Mouse (Mus musculus) C2C12 (cell line): ENCODE results near the gene Hpse2. TPM values are rescaled to one million over a fixed set of nuclear protein-coding genes. Genes with fewer than 3 reads are reported as not detected.
"Not testable (repeated sequence)": the region's sequence is repeated elsewhere in the genome, so short reads cannot be mapped to it uniquely, and the experiment has no call there.

Source experiments
- H3K27me3 ChIP-seq: one replicate; pipeline ENCODE4 v1.6.1; 2011; ENCODE audit not compliant: control insufficient read depth, insufficient read depth, insufficient read length
- H3K36me3 ChIP-seq: one replicate; pipeline ENCODE4 v1.6.1; 2011; ENCODE audit not compliant: control insufficient read depth, insufficient read depth
- H3K4me3 ChIP-seq: one replicate; pipeline ENCODE4 v1.5.1; 2011; ENCODE audit warnings: mild to moderate bottlenecking, control low read depth; ENCODE audit not compliant: poor library complexity, insufficient read depth, severe bottlenecking
- H3K79me2 ChIP-seq: one replicate; pipeline ENCODE4 v1.6.1; 2011; ENCODE audit not compliant: control insufficient read depth, insufficient read depth
- H3K79me3 ChIP-seq: one replicate; pipeline ENCODE4 v1.6.1; 2011; ENCODE audit warnings: low read depth, control low read depth
- H3ac ChIP-seq: one replicate; pipeline ENCODE3; 2011; ENCODE audit warnings: low read depth; ENCODE audit not compliant: control insufficient read depth, insufficient read length
- CEBPB ChIP-seq: IDR thresholded peaks from one replicate; pipeline ENCODE4 v1.6.1; 2011; ENCODE audit warnings: low read depth, mild to moderate bottlenecking, control low read depth, moderate library complexity
- CTCF ChIP-seq: IDR thresholded peaks from one replicate; pipeline ENCODE4 v1.5.1; 2011; ENCODE audit not compliant: control insufficient read depth, insufficient read depth, insufficient read length
- FOSL1 ChIP-seq: IDR thresholded peaks from one replicate; pipeline ENCODE4 v1.8.0; 2011; ENCODE audit warnings: mild to moderate bottlenecking, low read length; ENCODE audit not compliant: poor library complexity, insufficient read depth, severe bottlenecking
- MAX ChIP-seq: IDR thresholded peaks from one replicate; pipeline ENCODE4 v1.6.1; 2011; ENCODE audit warnings: mild to moderate bottlenecking, control low read depth
- MYOD1 ChIP-seq: IDR thresholded peaks from one replicate; pipeline ENCODE4 v1.6.1; 2011; ENCODE audit warnings: low read depth; ENCODE audit not compliant: control insufficient read depth, insufficient read length
- MYOG ChIP-seq: IDR thresholded peaks from one replicate; pipeline ENCODE4 v1.6.1; 2011; ENCODE audit not compliant: control insufficient read depth, insufficient read length; ENCODE audit errors: extremely low read depth
- USF1 ChIP-seq: IDR thresholded peaks from one replicate; pipeline ENCODE4 v1.6.1; 2011; ENCODE audit warnings: low read depth, mild to moderate bottlenecking, control low read depth, moderate library complexity
- polyA plus RNA-seq: library from polyadenylated mRNA; unstranded; fragments of >200 nt; fragmentation: generic; extraction: Trizol; gene quantifications from one replicate; pipeline ENCODE4 v1.2.1, GENCODE M21; 2012; ENCODE audit warnings: missing spikeins

The Hpse2 gene
- polyA plus RNA-seq, 1 experiment, result not detected

DNA sequence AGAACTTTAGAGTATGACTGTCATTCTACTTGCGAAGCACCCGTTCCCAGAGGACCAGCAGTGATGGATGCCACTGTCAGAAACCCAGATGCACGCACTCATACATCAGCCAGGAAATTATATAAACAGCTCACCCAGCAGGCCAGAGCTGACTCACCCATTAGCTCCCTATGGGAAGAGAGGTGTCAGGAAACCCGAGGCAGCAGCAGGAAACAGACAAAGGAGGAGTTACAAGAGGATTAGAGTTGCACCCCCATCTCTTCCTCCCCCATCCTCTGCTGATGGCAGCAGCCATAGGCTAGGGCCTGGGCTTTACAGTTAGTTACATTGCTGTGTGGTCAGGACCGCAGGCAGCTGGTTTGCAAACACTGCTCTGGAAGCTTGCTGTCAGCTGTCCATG, 599.8 kb downstream of the Hpse2 start:
- no peaks in the 10 kb centered on the region for H3K79me2 ChIP-seq
- H3K27me3 ChIP-seq, result peaks cover 31% of the 10 kb centered on the region
- H3ac ChIP-seq, result no peak overlapping the region
- no peak for TF ChIP-seq FOSL1
- TF ChIP-seq MYOD1, result no peak
- no peak for TF ChIP-seq CTCF
- TF ChIP-seq MYOG, result no peak
- TF ChIP-seq MAX, result no peak
- no peak for TF ChIP-seq USF1
- TF ChIP-seq CEBPB, result no peak
- H3K4me3 ChIP-seq, result no peak overlapping the region
- no peaks in the 10 kb centered on the region for H3K36me3 ChIP-seq
- no peaks in the 10 kb centered on the region for H3K79me3 ChIP-seq

- Histone ChIP-seq H3ac (no peak overlapping the region), H3K36me3 (no peaks in the 10 kb centered on the region), H3K27me3 (peaks cover 22% of the 10 kb centered on the region), H3K79me2 (no peaks in the 10 kb centered on the region), H3K4me3 (no peak overlapping the region), H3K79me3 (no peaks in the 10 kb centered on the region)
- TF ChIP-seq FOSL1 (no peak), CTCF (no peak), MAX (no peak), USF1 (no peak), MYOG (no peak), CEBPB (no peak), MYOD1 (no peak)
Observed at GRCm38 (mm10) chr19:42785562-42786220, 602.5 kb downstream of the Hpse2 start.

DNA sequence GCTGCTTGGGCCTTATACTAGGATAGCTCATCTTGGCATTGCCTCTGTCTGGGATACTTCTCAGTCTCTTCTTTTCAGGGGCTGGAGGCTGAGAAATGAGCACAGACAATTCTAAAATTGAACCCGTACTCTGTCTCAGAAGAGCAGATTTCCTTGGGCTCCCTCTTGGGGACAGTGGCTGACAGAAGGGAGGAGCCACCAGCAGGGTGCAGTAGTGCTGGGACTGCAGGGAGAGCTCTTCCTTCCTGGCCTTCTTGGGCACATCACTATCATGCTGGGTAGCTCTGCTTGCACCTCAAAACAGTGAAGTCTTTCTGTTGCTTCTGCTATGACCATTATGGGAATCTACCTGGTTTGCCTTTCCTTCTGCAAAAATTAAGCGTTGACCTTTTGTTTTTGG, 603.0 kb downstream of the Hpse2 start:
- H3K79me3 ChIP-seq, result no peaks in the 10 kb centered on the region
- no peaks in the 10 kb centered on the region for H3K36me3 ChIP-seq
- H3K27me3 ChIP-seq, result peaks cover 16% of the 10 kb centered on the region
- H3ac ChIP-seq, result no peak overlapping the region
- no peak for TF ChIP-seq MAX
- no peak for TF ChIP-seq USF1
- no peak for TF ChIP-seq MYOG
- TF ChIP-seq CEBPB, result no peak
- TF ChIP-seq MYOD1, result no peak
- no peak overlapping the region for H3K4me3 ChIP-seq
- no peaks in the 10 kb centered on the region for H3K79me2 ChIP-seq

DNA sequence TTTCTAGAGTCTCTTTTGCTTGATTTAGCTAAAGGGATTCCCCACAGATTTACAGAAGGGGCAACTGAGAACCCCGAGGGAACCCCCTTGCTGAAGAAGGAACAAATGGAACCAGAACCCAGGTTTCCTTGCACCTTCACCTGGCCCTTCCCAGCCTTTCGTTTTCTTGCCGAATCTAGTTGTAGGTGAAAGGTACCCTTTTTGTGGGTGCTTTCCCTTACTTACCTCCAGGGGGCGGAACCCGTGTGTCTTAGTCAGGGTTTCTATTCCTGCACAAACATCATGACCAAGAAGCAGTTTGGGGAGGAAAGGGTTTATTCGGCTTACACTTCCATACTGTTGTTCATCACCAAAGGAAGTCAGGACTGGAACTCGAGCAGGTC, 608.0 kb downstream of the Hpse2 start:
- H3K36me3 ChIP-seq, H3K27me3 ChIP-seq, H3K4me3 ChIP-seq, H3ac ChIP-seq, H3K79me3 ChIP-seq, H3K79me2 ChIP-seq: not testable (repeated sequence)

DNA sequence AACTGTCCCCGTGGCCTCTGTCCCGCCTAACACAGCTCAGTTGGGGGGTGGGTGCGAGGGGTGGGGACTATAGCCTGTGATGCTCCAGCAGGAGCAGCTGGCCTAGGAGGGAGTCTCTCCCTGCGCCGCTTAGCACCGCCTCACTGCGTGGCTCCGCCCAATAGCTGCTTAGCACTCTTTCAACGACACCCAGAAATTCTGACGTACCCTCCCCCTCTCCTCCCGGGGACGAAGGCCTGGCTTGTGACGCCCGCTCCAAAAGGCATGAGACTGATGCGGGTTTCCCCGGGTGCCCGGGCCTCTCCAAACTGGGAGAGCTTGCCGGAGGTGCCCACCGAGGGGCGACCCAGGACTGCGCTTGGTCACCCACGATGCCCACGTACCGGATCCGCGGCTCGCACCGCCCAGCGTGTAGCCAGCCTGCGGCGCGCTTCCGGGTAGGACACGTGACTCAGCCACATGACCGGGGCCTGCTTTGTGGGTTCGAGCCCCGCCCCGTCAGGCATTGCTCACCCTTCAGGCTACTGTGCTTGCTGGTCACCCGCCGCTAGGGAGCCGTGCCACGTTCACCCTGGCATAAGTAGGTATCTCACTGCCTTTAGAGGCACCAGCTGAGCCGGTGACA, 608.5 kb downstream of the Hpse2 start, which contains the start of gene Hps1:
Gene Hps1, minus strand, starts transcription at position 448 of the 625 bp plus-strand sequence.
- TF ChIP-seq MAX (no peak), USF1 (peak; percentile 93), CEBPB (no peak), FOSL1 (no peak), MYOG (no peak), CTCF (peak; percentile 16), MYOD1 (no peak)
- no peaks in the 10 kb centered on the region for H3K79me2 ChIP-seq
- H3K27me3 ChIP-seq, result no peaks in the 10 kb centered on the region
- H3K36me3 ChIP-seq, result no peaks in the 10 kb centered on the region
- peak within 1 kb of the TSS; percentile 36 for H3K4me3 ChIP-seq
- peak within 1 kb of the TSS; percentile 54 for H3ac ChIP-seq
- no peaks in the 10 kb centered on the region for H3K79me3 ChIP-seq

- Histone ChIP-seq H3K27me3 (no peaks in the 10 kb centered on the region), H3ac (no peak overlapping the region), H3K79me3 (no peaks in the 10 kb centered on the region), H3K36me3 (no peaks in the 10 kb centered on the region), H3K79me2 (no peaks in the 10 kb centered on the region), H3K4me3 (no peak overlapping the region)
- TF ChIP-seq CTCF (peak; percentile 62), MYOG (no peak)
Observed at GRCm38 (mm10) chr19:42777801-42778200, 610.4 kb downstream of the Hpse2 start.
